Mouse (Mus musculus): ENCODE results near the gene Pam.

- TF ChIP-seq FLI1 (IDR thresholded peaks at IDR 0.05; ENCODE audit: low read length) (no peak), GATA1 (IDR thresholded peaks at IDR 0.05; ENCODE audit: borderline replicate concordance, low read length) (no peak)
Measured at GRCm38 (mm10) chr1:97916218-97916970, 179.1 kb downstream of the Pam start.

Data from megakaryocyte, embryonic 14.5 days (primary cell).